Mouse (Mus musculus) megakaryocyte, embryonic 14.5 days (primary cell): ENCODE data around the gene Acer2.

Experiments
- FLI1 ChIP-seq: IDR thresholded peaks from 2 replicates; pipeline ENCODE4 v1.6.1; 2012; ENCODE audit warnings: low read length, inconsistent platforms, mixed read lengths
- GATA1 ChIP-seq: IDR thresholded peaks from 3 replicates; pipeline ENCODE4 v1.6.1; 2012; ENCODE audit warnings: mixed read lengths, low read length, inconsistent platforms, borderline replicate concordance

- TF ChIP-seq GATA1 (no peak), FLI1 (no peak)
Measured at GRCm38 (mm10) chr4:86905869-86906268, 31.7 kb downstream of the Acer2 start.
